Mouse (Mus musculus) midbrain, embryonic 13.5 days (tissue): ENCODE measurements around the gene Taf11. TPM values are rescaled to one million over a fixed set of nuclear protein-coding genes. Genes with fewer than 3 reads are reported as not detected.

Experiments
- ATAC-seq: fragments of 200-750 bp; cut with Nextera tagmentation; 2 replicates; pipeline ENCODE4 v1.8.0; 2017; ENCODE audit warnings: mild to moderate bottlenecking, moderate TSS enrichment, moderate library complexity
- H3K27ac ChIP-seq: fragments of 300-500 bp; sonication (generic); 2 replicates; pipeline ENCODE4 v1.5.1; 2015; ENCODE audit warnings: inconsistent platforms, mild to moderate bottlenecking, moderate library complexity
- H3K27me3 ChIP-seq: fragments of 300-500 bp; sonication (generic); 2 replicates; pipeline ENCODE4 v1.6.1; 2015; ENCODE audit warnings: mild to moderate bottlenecking, inconsistent platforms
- H3K36me3 ChIP-seq: fragments of 300-500 bp; sonication (generic); 2 replicates; pipeline ENCODE4 v1.6.1; 2015; ENCODE audit warnings: mild to moderate bottlenecking, inconsistent platforms
- H3K4me1 ChIP-seq: fragments of 300-500 bp; sonication (generic); replicated peaks from 2 replicates; pipeline ENCODE4 v1.6.1; 2015; ENCODE audit warnings: inconsistent platforms
- H3K4me2 ChIP-seq: fragments of 300-500 bp; sonication (generic); replicated peaks from 2 replicates; pipeline ENCODE4 v1.6.1; 2015; ENCODE audit warnings: moderate library complexity, mild to moderate bottlenecking, inconsistent platforms
- H3K4me3 ChIP-seq: fragments of 300-500 bp; sonication (generic); replicated peaks from 2 replicates; pipeline ENCODE4 v1.5.1; 2015; ENCODE audit warnings: mild to moderate bottlenecking, inconsistent platforms
- H3K9ac ChIP-seq: fragments of 300-500 bp; sonication (generic); replicated peaks from 2 replicates; pipeline ENCODE4 v1.6.1; 2015; ENCODE audit warnings: mild to moderate bottlenecking, inconsistent platforms
- H3K9me3 ChIP-seq: fragments of 300-500 bp; sonication (generic); 2 replicates; pipeline ENCODE4 v1.6.1; 2016; ENCODE audit warnings: mild to moderate bottlenecking, inconsistent platforms
- WGBS: fragments of 180-500 bp; shearing (Covaris S2); methylation state at CpG from one replicate; pipeline ENCODE4 v1.1.7; 2015; 5-methylcytosine and 5-hydroxymethylcytosine counted together
- polyA plus RNA-seq: library from polyadenylated mRNA; unstranded; fragments of >200 nt; fragmentation: Nextera tagmentation; extraction: Ambion mirVana; gene quantifications from 2 replicates; pipeline ENCODE4 v1.2.1, GENCODE M21; 2015

Taf11 gene
- polyA plus RNA-seq, 1 experiment from 2014 or later: 86.0 TPM

DNA sequence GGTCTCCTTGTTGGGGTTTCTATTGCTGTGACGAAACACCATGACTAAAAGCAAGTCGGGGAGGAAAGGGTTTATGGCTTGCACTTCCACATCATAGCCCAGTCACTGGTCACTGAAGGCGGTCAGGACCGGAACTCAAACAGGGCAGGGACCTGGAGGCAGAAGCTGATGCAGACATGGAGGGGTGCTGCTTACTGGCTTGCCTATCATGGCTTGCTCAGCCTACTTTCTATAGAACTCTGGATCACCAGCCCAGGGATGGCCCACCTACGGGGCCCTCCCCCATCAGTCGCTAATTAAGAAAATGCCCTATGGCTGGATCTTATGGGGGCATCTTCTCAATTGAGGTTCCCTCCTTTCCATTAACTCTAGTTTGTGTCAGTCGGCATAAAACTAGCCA is 1.7 kb upstream of the Taf11 start:
- no peak overlapping the region for H3K4me3 ChIP-seq
- no peaks in the 10 kb centered on the region for H3K27me3 ChIP-seq
- H3K4me2 ChIP-seq: peak overlapping the region; percentile 93; the same call in 1 of the 2 replicates
- peaks cover 11% of the 10 kb centered on the region; the same call in 1 of the 2 replicates for H3K36me3 ChIP-seq
- H3K9me3 ChIP-seq: no peaks in the 10 kb centered on the region
- 92% methylated on average over 7 of the region's 7 CpGs for WGBS
- ATAC-seq: no peak
- H3K27ac ChIP-seq: no peak overlapping the region
- H3K9ac ChIP-seq: peak overlapping the region; percentile 45; the same call in 1 of the 2 replicates
- H3K4me1 ChIP-seq: peaks cover 33% of the 10 kb centered on the region

- Histone ChIP-seq H3K36me3 (peaks cover 24% of the 10 kb centered on the region), H3K27ac (peak within 1 kb of the TSS; percentile 78), H3K4me3 (peak within 1 kb of the TSS; percentile 94), H3K27me3 (no peaks in the 10 kb centered on the region), H3K4me2 (peak within 1 kb of the TSS; percentile 93), H3K4me1 (peaks cover 47% of the 10 kb centered on the region), H3K9ac (peak within 1 kb of the TSS; percentile 90), H3K9me3 (no peaks in the 10 kb centered on the region)
- peak; percentile 86 for ATAC-seq
- under 1% methylated on average over 65 of the region's 78 CpGs for WGBS
These were observed 589 bp downstream of the Taf11 start, which contains the start of gene Anks1 for GRCm38 (mm10) chr17:27908888-27909621. Gene Anks1 (plus strand): TSS chr17:27909306.

DNA sequence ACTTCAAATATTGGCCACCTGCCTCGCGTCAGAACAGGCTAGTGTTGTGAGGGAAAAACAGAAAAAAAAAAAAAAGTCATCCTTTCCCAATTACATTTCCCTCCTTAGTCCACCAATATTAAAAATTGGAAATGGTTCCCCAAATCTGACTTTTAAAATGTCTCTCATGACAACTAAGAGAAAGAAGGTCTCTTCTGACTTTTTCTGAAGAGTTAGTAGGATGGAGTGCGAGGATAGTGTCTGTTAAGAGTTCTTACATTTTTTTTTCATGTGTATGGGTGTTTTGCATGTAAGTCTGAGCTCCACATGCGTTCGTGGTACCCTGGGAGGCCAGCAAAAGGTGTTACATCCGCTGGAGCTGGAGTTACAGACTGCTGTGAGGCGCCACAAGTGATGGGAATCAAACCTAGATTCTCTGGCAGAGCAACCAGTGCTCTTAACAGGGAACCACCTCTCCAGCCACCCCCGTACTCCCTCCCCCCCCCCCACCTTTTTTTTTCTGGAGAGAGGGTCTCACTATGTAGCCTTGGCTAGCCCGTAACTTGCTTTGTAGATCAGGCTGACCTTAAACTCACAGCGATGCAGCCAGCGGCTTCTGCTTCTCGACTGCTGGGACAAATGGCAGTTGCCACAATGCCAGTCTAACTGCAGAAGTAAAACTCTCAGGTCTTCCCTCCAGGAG is 1.3 kb downstream of the Taf11 start:
- Histone ChIP-seq H3K9ac (peak overlapping the region; percentile 90), H3K9me3 (no peaks in the 10 kb centered on the region), H3K4me3 (peak overlapping the region; percentile 94), H3K4me1 (peaks cover 47% of the 10 kb centered on the region), H3K27me3 (no peaks in the 10 kb centered on the region), H3K4me2 (peak overlapping the region; percentile 93), H3K36me3 (peaks cover 23% of the 10 kb centered on the region), H3K27ac (peak overlapping the region; percentile 78)
- ATAC-seq: peak; percentile 24
- under 1% methylated on average over 12 of the region's 12 CpGs for WGBS

GRCm38 (mm10) chr17:27907512-27908205 is 2.0 kb downstream of the Taf11 start:
- peak overlapping the region; percentile 94 for H3K4me3 ChIP-seq
- peaks cover 27% of the 10 kb centered on the region for H3K36me3 ChIP-seq
- no peaks in the 10 kb centered on the region for H3K9me3 ChIP-seq
- no peaks in the 10 kb centered on the region for H3K27me3 ChIP-seq
- peak overlapping the region; percentile 93 for H3K4me2 ChIP-seq
- peak; percentile 57 for ATAC-seq
- peaks cover 47% of the 10 kb centered on the region for H3K4me1 ChIP-seq
- peak overlapping the region; percentile 90 for H3K9ac ChIP-seq
- H3K27ac ChIP-seq: peak overlapping the region; percentile 68
- under 1% methylated on average over 45 of the region's 45 CpGs for WGBS

DNA sequence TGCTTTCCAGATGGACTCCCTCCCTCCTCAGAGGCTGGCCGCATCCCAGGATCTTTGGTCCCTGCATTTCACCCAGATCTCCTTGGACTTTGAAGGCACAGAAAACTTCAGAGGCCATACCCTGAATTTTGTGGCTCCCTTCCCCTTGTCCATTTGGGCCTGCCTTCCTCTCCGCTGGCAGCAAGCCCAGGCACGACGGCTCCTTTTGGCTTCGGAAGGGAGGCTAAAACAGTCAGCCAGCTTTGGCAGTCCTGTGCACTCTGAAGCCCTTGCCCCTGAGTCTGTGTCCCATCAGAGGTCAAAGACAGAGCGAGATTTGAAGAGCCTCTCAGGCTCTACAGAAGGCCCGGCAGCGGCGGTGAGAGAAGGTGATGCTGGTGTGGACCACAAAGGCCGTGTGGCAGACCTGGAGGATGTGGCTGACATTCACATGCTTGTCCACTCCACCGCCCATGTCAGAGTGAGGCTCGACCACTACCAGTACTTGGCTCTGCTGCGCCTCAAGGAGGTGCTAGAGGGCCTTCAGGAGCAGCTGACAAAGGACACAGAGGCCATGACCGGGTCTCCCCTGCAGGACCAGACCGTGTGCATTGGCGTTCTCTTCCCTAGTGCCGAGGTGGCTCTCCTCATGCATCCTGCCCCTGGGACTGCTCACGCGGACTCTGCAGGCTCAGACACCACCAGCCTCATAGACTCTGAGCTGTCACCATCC is 23.0 kb downstream of the Taf11 start:
- Histone ChIP-seq H3K36me3 (peaks cover 81% of the 10 kb centered on the region), H3K4me2 (no peak overlapping the region), H3K4me1 (no peaks in the 10 kb centered on the region), H3K27ac (no peak overlapping the region), H3K4me3 (no peak overlapping the region), H3K9me3 (no peaks in the 10 kb centered on the region), H3K27me3 (no peaks in the 10 kb centered on the region), H3K9ac (no peak overlapping the region)
- WGBS: 83% methylated on average over 19 of the region's 19 CpGs
- ATAC-seq: no peak

- no peak for ATAC-seq
- H3K36me3 ChIP-seq: peaks cover 89% of the 10 kb centered on the region
- H3K27me3 ChIP-seq: no peaks in the 10 kb centered on the region
- no peak overlapping the region for H3K27ac ChIP-seq
- H3K4me1 ChIP-seq: no peaks in the 10 kb centered on the region
- H3K9ac ChIP-seq: no peak overlapping the region
- 95% methylated on average over 6 of the region's 6 CpGs for WGBS
- no peak overlapping the region for H3K4me2 ChIP-seq
- no peak overlapping the region for H3K4me3 ChIP-seq
- H3K9me3 ChIP-seq: no peaks in the 10 kb centered on the region
These were observed 25.6 kb downstream of the Taf11 start for GRCm38 (mm10) chr17:27883994-27884393.

DNA sequence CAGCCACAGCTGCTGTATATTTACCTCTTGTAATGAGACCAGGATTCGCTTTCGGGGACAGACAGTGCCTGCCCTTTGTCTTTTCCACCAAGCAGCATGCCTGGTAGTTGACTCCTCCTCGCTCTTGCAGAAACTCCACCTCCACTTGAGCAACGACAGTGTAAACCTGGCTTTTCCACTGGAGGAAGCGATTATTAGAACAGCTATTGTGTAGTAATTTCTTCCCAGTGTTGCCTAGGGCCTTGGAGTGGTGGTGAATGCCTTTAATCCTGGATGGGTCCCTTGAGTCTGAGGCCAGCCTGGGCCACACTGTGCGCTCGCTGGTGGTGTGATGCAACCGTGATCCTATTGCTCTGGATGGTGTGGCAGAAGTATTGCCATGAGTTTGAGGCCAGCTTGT is 26.5 kb downstream of the Taf11 start:
- H3K9ac ChIP-seq: no peak overlapping the region
- no peak overlapping the region for H3K27ac ChIP-seq
- no peaks in the 10 kb centered on the region for H3K4me1 ChIP-seq
- no peak overlapping the region for H3K4me2 ChIP-seq
- ATAC-seq: no peak
- 90% methylated on average over 8 of the region's 8 CpGs for WGBS
- H3K4me3 ChIP-seq: no peak overlapping the region
- peaks cover 89% of the 10 kb centered on the region for H3K36me3 ChIP-seq
- no peaks in the 10 kb centered on the region for H3K27me3 ChIP-seq
- no peaks in the 10 kb centered on the region for H3K9me3 ChIP-seq

DNA sequence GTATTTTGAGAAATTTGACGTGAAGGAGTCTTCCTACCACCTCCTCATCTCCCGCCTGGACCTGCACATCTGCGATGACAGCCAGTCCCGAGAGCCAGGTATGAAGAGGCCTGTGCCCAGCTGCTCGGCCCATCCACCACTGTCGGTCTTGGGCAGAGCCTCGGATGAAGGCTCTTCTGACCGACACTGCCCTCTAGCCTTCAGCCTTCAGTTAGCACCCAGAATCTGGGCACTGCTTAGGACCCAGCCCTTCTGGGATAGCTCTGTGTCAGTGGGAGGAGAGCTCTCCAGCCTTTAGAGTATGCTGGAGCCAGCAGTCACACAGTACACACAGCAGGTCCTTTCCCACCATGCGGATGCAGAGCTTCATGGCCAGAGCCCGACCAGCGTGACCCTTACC is 28.1 kb downstream of the Taf11 start:
- Histone ChIP-seq H3K27me3 (no peaks in the 10 kb centered on the region), H3K27ac (no peak overlapping the region), H3K4me3 (no peak overlapping the region), H3K4me1 (no peaks in the 10 kb centered on the region), H3K36me3 (peaks cover 76% of the 10 kb centered on the region), H3K9ac (no peak overlapping the region), H3K9me3 (no peaks in the 10 kb centered on the region), H3K4me2 (no peak overlapping the region)
- WGBS: 67% methylated on average over 11 of the region's 11 CpGs
- no peak for ATAC-seq

DNA sequence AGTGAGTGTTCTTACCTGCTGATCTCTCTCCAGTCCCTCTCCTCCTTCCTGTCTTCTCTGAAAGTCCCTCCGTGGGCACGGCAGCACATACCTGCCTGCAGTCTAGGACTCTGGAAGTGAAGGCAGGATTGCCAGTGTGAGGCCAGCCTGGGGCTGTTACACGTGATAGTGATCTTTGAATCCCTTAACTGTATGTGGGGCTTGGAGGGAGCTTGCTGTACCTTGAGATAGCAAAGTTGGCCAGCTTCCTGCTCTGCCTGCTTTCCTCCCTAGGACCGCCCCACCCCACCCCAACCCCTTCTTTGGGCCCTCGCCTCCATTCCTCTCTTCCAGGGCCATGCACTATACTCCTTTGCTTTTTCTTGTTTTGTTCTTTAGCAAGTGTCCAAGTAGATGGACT is 35.1 kb downstream of the Taf11 start:
- Histone ChIP-seq H3K27ac (no peak overlapping the region), H3K27me3 (no peaks in the 10 kb centered on the region), H3K4me3 (no peak overlapping the region), H3K4me2 (no peak overlapping the region), H3K9me3 (no peaks in the 10 kb centered on the region), H3K9ac (no peak overlapping the region), H3K4me1 (no peaks in the 10 kb centered on the region), H3K36me3 (peaks cover 13% of the 10 kb centered on the region)
- ATAC-seq: no peak
- WGBS: 79% methylated on average over 5 of the region's 5 CpGs

DNA sequence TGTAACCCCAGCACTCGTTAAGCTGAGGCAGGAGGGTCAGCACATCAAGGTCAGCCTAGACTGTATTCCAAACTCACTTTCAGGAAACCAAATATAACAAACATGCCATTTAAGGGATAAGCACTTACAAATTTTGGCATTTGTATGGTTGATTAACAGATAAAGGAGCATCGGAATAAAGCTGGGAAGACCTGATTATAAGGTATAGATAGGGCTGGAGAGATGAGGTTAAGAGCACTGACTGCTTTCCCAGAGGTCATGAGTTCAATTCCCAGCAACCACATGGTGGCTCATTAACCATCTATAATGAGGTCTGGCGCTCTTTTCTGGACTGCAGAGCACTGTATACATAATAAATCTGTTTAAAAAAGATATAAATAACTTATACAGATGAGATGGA is 36.1 kb downstream of the Taf11 start:
- peaks cover 6% of the 10 kb centered on the region for H3K36me3 ChIP-seq
- H3K27me3 ChIP-seq: no peaks in the 10 kb centered on the region
- no peak overlapping the region for H3K27ac ChIP-seq
- no peaks in the 10 kb centered on the region for H3K9me3 ChIP-seq
- H3K9ac ChIP-seq: no peak overlapping the region
- 83% methylated on average over 3 of the region's 3 CpGs for WGBS
- ATAC-seq: no peak
- H3K4me2 ChIP-seq: no peak overlapping the region
- H3K4me1 ChIP-seq: no peaks in the 10 kb centered on the region
- H3K4me3 ChIP-seq: no peak overlapping the region

DNA sequence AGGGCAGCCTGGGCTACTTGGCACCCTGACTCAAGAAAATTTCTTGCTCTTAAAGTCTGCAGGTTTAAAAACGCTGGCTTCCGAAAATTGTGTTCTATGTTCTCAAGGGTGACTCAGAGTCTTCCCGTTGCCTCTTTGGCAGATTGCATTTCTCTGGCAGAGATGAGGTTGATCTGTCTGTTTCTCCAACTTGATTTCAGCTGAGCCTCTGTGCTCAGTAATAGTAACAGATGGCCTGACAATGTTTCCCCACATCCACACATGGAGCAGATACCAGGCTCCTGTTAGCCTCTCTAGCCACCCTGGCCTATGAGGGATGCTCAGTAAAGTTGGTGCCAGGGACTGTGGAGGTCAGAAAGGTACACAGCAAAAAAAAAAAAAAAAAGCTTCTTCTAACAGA is 37.8 kb downstream of the Taf11 start:
- 0 out of 2 replicates have a peak, but pooled peaks cover 2% of the 10 kb centered on the region for H3K36me3 ChIP-seq
- H3K4me1 ChIP-seq: no peaks in the 10 kb centered on the region
- H3K27ac ChIP-seq: no peak overlapping the region
- no peaks in the 10 kb centered on the region for H3K27me3 ChIP-seq
- H3K9ac ChIP-seq: no peak overlapping the region
- ATAC-seq: no peak
- no peak overlapping the region for H3K4me2 ChIP-seq
- WGBS: 96% methylated on average over 3 of the region's 3 CpGs
- H3K9me3 ChIP-seq: no peaks in the 10 kb centered on the region
- no peak overlapping the region for H3K4me3 ChIP-seq
